Mouse (Mus musculus): ENCODE measurements around the gene Mnat1.

The Mnat1 gene

GRCm38 (mm10) chr12:73230196-73230595 lies 106.7 kb downstream of the Mnat1 start:
- intact Hi-C loops (cut with DNase I) = no loop called here

DNA sequence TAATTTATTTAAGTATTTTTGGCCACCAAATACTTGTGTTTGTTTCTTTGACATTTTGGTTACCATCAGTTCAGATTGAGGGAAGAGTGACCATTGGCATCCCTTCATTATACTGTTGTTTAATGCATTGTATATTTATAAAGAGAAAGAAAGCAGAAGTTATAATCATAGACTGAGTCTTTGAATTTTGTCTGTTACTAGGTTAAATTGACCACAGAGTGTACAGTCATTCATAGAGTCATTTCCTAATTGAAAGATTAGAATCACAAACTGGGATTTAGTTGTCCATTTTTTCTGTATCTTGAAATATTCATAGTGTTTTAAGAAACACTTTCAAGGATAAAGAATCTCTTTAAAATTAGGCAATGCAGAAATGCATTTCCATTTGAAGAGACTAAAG lies 108.0 kb downstream of the Mnat1 start:
- intact Hi-C loops (cut with DNase I) = no loop called here

DNA sequence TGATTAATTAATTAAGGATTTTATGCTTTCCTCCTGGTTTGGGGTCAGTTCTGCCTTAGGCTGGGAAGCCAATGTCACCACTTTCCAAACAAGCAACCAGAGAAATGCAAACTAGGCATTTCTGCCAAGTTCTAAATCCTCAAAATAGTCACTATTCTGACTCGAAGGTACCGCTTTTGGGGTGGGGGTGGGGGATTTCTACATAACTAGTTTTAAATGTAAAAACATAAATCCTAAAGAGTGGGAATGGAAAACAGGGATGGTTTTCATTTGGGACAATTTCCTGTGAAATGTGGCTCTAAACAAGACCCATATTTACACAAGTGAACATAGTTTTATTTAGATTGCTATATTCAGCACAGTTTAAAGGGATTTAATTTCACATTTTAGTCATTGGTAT lies 109.1 kb downstream of the Mnat1 start:
- intact Hi-C loops (cut with DNase I) = no loop called here

DNA sequence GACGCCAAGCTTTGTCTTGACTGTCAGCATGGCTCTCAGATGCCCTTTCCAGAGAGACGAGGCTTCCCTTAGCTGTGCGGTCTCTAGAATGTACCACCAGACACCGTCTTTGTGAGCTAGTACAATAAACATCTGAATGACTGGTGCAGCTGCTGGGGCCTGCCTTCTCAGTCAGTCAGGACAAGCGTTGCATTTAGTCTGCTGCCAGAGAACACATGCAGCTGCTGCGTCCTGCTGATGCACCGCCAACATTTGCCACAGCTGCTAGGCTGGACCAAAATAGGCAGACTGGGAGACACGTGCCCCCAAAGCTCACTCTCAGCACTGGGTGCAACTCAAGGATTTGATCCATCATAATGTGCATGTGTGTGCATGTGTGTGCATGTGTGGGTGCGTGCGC lies 118.4 kb downstream of the Mnat1 start:
- intact Hi-C loops (cut with DNase I) = no loop called here

- intact Hi-C loops (cut with DNase I) = no loop called here
These were observed 122.2 kb downstream of the Mnat1 start for GRCm38 (mm10) chr12:73245687-73246086.

DNA sequence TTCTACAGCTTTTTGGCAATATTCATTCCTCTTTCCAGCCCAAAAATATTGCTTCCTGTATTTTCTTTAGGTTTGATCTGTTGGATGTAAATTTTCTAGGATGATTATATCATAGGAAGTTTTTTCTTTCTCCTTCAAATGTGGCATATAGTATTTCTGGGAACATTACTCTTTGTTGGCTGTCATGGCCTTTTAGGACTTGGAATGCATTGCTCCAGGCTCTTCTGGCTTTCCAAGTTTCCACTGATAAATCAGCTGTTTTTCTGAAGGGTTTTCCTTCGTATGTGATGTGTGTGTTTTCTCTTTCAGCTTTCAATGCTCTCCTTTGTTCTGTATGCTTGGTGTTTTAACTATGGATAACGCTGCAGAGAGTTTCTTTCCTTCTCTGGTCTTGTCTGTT lies 131.5 kb downstream of the Mnat1 start:
- intact Hi-C loops (cut with DNase I) = no loop called here

GRCm38 (mm10) chr12:73259269-73259668 lies 135.8 kb downstream of the Mnat1 start:
- intact Hi-C loops (cut with DNase I) = no loop called here

DNA sequence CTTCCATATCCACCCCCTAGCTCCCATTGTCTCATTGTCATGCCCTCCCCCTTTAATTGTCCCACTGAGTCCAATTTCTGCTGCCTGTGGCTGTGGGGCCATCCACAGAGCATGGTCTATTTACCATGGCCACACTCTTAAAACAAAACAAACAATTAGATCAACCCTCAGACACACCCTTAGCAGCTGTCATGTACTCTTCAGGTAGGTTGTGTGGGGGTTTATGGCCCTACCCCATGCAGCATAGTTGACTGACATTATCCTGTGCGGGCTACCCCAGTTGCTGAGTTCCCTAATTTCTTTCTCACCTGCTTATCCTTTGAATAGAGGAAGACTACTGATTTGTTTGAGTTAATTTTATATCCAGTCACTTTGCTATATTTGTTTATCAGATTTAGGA lies 136.8 kb downstream of the Mnat1 start:
- intact Hi-C loops (cut with DNase I) = no loop called here

DNA sequence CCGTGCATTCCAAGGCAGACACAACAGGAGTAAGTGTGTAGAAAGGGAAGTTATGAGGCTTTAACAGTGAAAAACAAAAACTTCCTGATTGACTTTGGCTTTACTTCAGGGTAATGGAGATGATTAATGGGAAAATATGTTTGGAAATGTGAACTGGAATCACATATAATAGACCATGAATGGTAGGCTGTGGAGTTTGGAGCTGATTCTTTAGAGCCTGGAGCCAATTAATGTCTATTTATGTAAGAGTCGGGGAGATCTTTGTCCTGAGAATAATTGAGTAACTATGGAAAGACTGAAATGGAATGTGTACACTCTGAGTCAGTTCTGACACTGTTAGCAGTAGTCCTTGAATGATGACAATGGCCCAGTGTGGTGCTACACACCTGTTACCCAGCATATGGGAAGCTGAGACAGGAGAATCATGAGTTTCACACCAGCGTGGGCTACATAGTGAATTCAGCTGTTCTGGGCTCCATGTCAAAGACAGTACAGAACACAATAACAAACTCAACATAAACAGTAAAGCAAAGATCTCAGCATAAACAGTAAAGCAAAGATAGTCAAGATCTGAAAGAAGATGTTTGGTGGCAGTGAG lies 142.0 kb downstream of the Mnat1 start:
- intact Hi-C loops (cut with DNase I) = no loop called here

DNA sequence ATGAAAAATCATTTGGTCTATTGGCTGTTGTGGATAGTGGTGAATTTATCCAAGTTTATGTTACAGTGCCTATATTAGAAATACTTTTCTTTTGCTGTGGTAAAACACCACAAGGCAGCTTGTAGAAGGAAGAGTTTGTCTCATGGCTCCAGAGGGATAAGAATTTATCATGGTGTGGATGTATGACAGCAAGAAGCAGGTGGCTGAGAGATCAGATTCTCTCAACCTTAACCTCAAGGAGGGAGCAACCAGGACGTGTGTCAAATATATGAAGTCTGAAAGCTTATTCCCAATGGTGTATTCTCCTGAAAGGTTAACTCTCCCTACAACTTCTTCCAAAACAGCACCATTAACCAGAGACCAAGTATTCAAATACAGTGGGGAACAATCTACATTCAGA lies 143.1 kb downstream of the Mnat1 start:
- intact Hi-C loops (cut with DNase I) = no loop called here

DNA sequence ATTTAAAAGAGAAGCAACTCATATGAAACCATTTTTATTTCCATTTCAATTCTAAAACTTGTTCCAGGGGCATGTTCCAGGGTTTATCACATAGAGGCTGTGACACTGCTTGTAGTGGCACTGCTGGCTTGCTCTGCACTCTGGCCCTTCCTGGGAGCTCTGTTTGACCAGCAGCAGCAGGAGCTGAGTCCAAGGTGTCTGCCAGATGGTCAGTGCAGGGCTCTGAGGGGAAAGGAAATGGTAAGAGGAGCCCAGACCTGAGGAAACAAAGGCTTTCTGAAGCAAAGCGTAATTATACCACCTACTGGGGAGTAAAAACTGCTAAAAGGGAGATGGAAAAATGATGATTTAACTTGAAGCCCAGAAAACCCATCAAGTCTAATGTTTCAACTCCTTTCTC lies 145.0 kb downstream of the Mnat1 start:
- intact Hi-C loops (cut with DNase I) = no loop called here

DNA sequence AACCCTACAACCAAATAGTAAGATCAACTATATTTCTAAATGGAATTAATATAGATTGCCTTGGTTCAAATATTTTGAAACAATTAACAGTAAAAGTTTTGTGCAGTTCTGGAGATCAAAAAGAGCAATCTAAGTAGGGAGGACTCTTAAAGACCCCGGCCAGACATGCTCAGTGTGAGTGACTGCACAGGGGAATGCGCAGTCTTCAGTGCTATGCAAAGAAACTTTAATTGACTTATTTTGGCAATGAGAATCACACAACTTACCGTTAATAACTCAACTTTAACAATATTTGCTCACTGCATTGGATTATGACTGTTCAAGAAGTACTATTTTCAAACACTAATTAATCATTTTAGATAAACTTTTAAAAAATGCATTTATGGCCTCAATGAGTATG lies 146.0 kb downstream of the Mnat1 start:
- intact Hi-C loops (cut with DNase I) = no loop called here

DNA sequence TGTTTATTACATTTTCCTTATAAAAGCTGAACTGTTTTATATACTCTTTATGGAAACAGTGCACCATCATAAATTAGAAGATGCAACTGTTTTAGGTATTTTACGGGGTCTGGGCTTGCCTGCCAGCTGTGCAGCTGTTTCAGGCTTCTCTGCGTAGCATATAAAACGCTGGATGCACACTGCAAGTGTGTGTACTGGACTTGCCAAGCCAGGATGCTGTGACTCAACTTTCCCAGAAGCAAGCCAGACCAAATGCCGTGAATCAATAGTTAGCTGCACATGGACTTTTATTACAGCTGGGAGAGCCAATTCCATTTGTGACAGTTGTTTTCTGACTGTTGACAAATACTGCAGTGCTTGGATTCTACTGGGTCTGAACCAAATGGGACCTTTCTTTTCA lies 146.4 kb downstream of the Mnat1 start:
- intact Hi-C loops (cut with DNase I) = no loop called here

GRCm38 (mm10) chr12:73274921-73275320 lies 151.4 kb downstream of the Mnat1 start:
- intact Hi-C loops (cut with DNase I) = no loop called here

GRCm38 (mm10) chr12:73286287-73287092 lies 163.0 kb downstream of the Mnat1 start, which contains the start of the genes Trmt5 and Slc38a6:
Trmt5 (minus strand) TSS chr12:73286710.
Slc38a6 (plus strand) TSS chr12:73286779.
- intact Hi-C loops (cut with DNase I) = loop anchor here (10.0 kb wide), 1 partner anchor 242 kb away; no protein-coding TSS in a partner anchor

GRCm38 (mm10) chr12:73287609-73288008 lies 164.1 kb downstream of the Mnat1 start:
- intact Hi-C loops (cut with DNase I) = loop anchor here (10.0 kb wide), 1 partner anchor 243 kb away; no protein-coding TSS in a partner anchor

GRCm38 (mm10) chr12:73288626-73289025 lies 165.1 kb downstream of the Mnat1 start:
- intact Hi-C loops (cut with DNase I) = loop anchor here (10.0 kb wide), 1 partner anchor 244 kb away; no protein-coding TSS in a partner anchor

DNA sequence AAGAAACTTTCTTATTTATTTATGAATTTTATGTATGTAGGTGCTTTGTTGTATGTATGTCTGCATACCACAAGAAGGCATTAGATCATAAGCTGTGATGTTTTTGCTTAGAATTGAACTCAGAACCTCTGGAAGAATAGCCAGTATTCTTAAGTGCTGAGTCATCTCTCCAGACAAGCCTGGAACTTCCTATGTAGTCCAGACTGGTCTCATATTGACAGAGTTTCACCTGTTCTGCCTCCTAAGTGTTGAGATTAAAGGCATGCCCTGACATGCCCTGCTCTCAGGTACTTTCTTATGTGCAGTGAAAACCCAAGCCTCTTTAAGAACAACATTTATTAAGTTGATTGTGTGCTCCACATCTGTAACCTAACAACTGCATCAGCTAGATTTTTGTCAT lies 171.4 kb downstream of the Mnat1 start:
- intact Hi-C loops (cut with DNase I) = no loop called here

GRCm38 (mm10) chr12:73295505-73296140 lies 172.1 kb downstream of the Mnat1 start:
- intact Hi-C loops (cut with DNase I) = no loop called here

GRCm38 (mm10) chr12:73298621-73299020 lies 175.1 kb downstream of the Mnat1 start:
- intact Hi-C loops (cut with DNase I) = no loop called here

- intact Hi-C loops (cut with DNase I) = no loop called here
These were observed 177.0 kb downstream of the Mnat1 start for GRCm38 (mm10) chr12:73300531-73300930.

GRCm38 (mm10) chr12:73304636-73305035 lies 181.1 kb downstream of the Mnat1 start:
- intact Hi-C loops (cut with DNase I) = no loop called here
